Mouse (Mus musculus) spleen, postnatal 10 days (tissue): ENCODE data around the gene Pigs.

ENCODE experiments used
- DNase-seq, 2 experiments: peaks; one replicate each; pipeline ENCODE4 v3.0.0; 2021 to 2022; ENCODE audit warnings: low spot score in 2 of 2

Pigs gene

GRCm38 (mm10) chr11:78363309-78364007 lies 35.2 kb downstream of the Pigs start:
- no peak for DNase-seq

DNA sequence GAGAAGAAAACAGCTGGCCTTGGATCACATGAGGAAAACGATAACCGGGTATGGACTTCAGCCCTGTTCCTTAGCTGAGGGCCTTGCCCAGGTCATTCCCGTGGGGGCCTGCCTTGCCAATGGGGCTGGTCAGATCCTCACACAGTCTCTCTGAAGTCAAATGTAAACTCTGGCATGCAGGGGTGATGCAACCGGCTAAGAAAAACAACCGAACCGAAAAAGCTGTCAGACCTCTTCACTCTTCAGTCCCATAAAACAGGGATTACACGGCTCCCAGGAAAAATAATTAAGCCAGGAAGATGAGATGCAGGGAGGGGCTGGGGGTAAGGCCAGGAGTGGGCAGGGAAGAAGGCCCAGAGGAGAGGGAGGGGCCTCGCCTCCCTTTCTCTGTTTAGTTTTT lies 35.9 kb downstream of the Pigs start:
- no peak for DNase-seq

- DNase-seq = no peak
These were observed 39.4 kb downstream of the Pigs start for GRCm38 (mm10) chr11:78367456-78368225.

DNA sequence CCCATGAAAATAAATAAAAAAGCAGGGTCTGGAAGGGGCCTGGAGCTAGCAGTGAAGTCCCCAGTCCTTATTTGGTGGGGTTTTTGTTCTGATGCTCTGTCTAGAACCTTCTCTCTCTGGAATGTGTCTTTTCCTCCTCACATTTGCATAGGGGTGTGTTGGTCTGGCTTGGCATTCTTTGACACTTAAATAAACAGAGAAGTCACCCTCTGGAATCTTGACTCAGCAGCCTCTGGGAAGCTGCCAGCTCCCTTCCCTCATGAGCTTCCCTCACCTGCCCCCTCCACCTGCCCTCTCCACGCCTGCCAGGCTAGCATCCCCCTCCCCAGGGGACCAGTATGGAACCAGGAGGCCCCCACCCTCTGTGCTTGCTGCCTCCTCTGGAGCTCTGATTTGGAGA lies 42.2 kb downstream of the Pigs start:
- no peak for DNase-seq

DNA sequence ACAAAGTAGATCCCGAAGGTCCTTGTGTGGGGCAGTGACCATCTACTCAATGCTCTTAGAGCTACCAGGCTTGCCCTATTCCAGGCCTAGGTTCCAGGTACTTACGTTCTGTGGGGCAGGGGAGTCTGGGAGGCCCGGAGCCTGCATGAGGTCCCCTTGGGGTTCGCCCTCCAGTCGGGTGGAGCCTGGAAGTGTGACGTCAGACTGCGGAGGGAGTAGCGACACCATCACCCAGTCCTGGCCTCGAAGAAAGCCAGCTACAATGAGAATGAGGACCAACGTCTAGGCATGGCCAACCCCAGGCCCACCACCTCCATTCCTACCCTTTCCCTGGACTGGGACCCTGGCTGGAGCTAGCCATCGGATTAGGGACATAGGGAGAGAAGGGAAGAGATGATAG lies 43.5 kb downstream of the Pigs start:
- no peak for DNase-seq

DNA sequence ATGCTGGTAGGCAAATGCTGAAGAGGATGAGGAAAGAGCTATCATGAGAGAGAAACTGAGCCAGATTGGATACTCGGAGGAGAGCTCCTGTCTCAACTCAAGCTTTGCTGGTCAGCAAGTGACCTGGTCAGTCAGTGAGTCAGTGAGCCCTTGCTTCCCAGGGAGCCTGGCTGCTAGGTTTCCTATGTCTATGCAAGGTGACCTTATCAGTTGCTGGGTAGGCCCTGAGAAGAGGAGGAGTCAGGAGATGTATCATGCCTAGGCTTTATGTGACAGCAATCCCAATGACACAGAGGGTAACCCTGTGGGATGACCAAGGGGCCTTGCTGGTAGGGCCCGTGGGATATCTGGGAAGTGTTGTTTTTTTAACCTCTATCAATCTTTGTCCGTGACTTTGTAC lies 44.0 kb downstream of the Pigs start:
- DNase-seq = no peak

- no peak for DNase-seq
These were observed 44.4 kb downstream of the Pigs start for GRCm38 (mm10) chr11:78372610-78373009.

DNA sequence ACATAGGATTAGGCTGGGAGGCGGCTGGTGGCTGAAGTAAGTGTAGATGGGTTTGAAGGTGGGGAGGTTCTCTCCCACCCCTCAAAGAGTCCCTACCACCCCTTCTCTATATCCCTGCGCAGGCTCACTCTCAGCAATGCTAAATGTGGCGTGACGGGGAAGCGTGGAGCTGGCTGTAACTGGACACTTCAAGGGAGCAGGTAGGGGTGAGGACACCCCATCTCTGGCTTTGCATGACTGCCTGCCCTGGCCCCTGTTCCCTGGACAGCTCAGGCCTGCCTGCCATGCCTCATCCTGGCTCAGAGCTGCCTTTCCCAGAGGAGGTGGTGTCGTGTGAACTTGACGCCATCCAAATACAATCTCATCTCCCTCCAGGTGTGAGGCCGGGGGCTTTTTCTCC lies 45.9 kb downstream of the Pigs start:
- no peak for DNase-seq

GRCm38 (mm10) chr11:78377549-78378159 lies 49.4 kb downstream of the Pigs start:
- no peak for DNase-seq

GRCm38 (mm10) chr11:78380351-78380750 lies 52.1 kb downstream of the Pigs start:
- DNase-seq = no peak

DNA sequence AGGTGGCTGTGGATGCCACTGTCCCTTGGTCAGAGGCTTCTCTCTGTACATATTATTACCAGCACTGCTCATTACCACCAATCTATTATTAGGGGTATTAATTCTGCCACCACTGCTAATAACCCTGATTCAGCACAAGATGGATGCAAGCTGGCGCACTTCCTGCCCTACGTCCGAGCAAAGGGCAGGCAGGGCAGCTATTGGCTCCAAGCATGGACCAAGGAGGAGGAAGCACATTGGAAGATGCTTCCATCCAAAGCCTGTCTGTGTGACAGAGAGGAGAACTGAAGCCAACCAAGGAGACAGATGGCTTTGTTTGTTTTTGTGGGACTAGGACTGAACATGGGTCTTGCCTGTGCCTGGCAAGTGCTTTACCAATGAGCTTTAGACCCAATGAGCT lies 52.8 kb downstream of the Pigs start:
- no peak for DNase-seq

- no peak for DNase-seq
These were observed 54.1 kb downstream of the Pigs start for GRCm38 (mm10) chr11:78382286-78382685.

DNA sequence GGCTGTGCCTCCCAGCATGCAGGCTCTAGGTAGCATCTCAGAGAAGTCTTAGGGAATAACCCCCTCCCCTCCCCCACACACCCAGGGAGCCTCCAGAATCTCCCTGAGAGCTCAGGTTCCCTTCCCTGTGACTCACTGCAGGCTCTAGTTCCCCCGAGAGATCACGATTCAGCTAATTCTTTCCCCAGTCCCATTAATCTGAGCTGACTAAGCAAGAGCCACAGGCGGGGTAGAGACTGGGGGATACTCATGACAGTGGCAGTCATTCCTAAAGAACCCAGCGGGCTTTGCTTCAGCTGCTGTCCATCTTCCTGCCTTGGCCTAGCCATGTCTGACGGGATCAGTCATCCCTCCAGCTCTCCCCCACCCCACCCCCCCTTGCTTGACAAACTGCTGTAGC lies 54.5 kb downstream of the Pigs start:
- DNase-seq = no peak

- no peak for DNase-seq
These were observed 57.6 kb downstream of the Pigs start for GRCm38 (mm10) chr11:78385776-78386175.

DNA sequence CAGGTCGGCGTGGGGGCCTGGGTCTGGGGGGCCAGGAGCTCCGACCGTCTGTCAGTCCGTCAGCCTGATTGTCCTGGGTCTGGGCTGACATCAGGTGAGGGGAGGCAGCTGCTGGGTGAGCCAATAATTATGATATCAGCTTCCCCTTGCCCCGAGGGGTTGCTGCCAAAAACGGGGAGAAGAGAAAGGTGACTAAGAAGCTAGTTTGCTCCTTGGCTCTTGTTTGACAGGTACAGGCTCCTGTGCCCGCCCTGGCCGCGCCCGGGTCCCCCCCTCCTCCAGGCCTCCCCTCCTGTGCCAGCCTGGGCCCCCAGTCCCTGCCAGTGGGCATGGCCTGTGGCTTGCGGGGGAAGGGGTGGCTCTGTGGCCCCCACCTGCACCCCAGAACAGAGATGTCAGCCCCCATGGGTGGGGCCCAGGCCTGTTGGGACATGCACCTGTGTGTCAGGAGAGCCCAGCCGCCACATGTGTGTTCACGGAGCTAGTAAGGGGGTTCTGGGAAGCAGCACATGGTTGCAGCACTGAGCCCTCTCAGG lies 58.4 kb downstream of the Pigs start, which contains the start of gene Foxn1:
Gene Foxn1 (minus strand): TSS at position 51 of the 536 bp plus-strand sequence.
- DNase-seq = no peak
